Mouse (Mus musculus): ENCODE results near the gene Szrd1. TPM values are rescaled to one million over a fixed set of nuclear protein-coding genes. Genes with fewer than 3 reads are reported as not detected.
A peak's percentile ranks its signal among the peaks of the same experiment; 100 is the strongest.

Szrd1 gene
- 100 to 1,000 TPM; 141 to 150 TPM for total RNA-seq (2021)
- long read RNA-seq, experiment 1, transcript Szrd1-203 (4 exons, 3,244 nt), result major isoform, 5 of 30 reads
- long read RNA-seq, experiment 1, partial matches to known transcripts, result 2 of 30 reads
- long read RNA-seq, experiment 1, other reads (novel, unspliced or antisense), result 17 of 30 reads
- long read RNA-seq, experiment 2, partial matches to known transcripts, result 0 of 26 reads
- long read RNA-seq, experiment 2, other reads (novel, unspliced or antisense), result 16 of 26 reads

DNA sequence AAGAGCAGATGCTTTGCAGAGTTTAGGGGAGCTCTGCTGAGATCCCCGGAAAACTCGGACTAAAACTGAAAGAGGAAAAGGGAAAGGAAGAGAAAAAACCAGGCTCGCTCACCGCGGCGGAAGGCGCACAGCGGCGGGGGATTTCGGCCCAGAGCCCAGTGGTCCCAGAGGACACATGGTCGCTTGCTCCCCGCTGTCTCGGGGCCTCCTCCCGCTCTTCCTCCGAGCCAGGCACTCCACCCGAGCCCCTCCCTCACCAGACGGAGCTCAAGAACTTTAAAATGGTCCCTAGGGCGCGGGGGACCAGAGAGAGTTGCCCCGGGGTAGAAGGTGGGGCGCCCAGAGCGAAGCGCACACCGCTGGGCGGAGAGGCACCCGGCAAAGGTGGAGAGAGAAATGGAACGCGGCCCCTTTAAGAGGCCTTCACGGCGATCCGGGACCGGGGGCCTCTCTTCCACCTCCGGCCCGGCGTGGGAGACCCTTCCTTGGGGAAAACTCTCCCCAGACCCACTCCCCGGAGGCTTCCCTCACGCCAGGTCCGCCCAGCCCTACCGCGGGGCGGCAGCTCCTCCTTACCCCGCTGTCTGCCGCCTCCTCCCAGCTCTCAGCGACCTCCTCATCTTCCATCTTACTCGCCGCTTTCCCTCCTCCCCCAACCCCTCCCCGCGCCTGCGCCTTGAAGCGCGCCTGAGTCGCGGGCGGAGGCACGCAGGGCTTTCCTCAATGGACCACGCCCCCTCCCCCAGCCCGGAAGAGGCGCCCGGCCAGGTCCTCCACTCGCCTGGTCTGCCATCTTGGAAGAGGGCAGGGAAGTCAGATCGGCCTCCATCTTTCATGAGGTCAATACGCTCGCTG is at the start of gene Szrd1:
Gene Szrd1 (minus strand): TSS at position 660 of the 855 bp plus-strand sequence.
- intact Hi-C loops (cut with DNase I), result no loop called here
- peak; percentile 95 to 99 for DNase-seq

DNA sequence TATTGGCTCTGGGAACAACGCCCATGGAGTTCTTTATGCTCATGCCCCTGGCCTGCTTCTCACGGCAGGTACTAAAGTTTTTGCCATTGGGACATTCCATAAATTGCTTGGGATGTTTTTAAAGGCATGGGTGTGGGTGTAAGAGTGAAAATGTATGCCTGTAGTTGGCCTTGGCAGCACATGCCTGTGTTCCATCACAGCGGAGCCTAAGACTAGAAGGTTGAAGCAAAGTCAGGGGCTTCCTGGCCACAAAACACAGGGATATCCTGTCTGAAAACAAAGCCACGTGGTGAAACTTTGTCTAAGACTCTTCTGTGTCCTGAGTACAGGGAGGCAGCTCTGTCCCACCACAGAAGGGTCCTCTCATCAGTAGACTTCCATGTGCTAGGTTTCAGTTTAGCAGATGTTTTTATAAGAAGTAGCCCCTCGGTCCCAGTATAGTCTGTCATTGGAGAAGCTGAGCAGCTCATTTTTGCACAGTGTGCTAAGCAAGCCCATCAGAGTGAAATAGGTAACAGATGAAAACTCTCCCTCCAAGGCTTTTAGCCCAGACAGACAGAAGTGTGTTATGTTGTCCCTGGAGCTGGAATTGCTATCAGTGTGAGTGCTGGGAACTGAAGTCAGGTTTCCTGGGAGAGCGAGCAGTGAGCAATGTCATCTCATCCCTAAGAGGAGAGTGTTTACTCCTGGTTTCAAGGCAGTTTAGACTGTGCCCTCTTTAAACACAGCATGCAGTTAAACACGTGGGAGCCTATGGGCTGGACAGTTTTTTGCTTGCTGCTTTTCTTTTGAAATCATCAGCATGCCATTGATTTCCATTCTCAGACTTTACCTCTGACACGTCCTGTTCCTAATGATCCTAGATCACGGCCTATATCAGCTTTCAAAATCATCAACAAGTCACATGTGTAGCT is 47.6 kb upstream of the Szrd1 start:
- intact Hi-C loops (cut with DNase I), result no loop called here
- DNase-seq, result no peak

DNA sequence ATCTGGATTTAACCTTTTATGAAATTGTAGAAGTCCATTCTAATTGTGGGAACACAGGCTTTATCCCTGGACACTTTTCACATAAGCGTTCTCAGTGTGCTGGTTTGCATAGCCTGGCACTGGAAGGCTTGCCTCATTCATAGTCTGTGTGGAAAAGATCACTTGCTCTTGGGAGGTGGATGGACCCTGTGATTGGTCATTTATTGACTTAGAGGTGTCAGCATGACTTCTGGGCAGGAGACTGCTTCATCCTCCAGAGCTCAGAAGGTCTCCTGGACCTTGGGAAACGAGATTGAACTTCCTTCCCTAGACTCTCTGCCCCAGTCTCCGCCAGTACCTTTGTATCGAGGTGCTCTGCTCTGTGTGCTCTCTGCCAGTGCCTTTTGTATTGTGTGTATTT is 44.9 kb upstream of the Szrd1 start:
- no peak for DNase-seq
- intact Hi-C loops (cut with DNase I), result no loop called here

DNA sequence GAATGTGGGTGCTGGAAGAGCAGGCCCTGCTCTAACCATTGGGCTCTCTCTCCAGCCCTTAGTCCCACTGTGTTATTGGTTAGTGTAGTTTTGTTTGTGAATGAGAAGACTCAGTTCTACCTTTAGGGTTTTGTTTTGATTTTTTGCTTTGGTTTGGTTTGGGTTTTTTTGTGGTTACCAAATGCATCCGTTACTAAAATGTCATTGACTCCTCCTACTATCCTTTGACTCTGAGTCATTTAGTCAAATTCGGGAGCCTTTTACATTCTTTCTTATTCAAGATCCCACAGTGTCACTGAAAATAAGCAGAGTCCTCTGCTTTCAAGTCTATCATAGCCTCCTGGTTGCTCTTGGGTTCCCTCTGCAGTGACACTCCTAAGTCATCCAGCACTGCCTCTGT is 44.4 kb upstream of the Szrd1 start:
- intact Hi-C loops (cut with DNase I), result no loop called here
- DNase-seq, result no peak

DNA sequence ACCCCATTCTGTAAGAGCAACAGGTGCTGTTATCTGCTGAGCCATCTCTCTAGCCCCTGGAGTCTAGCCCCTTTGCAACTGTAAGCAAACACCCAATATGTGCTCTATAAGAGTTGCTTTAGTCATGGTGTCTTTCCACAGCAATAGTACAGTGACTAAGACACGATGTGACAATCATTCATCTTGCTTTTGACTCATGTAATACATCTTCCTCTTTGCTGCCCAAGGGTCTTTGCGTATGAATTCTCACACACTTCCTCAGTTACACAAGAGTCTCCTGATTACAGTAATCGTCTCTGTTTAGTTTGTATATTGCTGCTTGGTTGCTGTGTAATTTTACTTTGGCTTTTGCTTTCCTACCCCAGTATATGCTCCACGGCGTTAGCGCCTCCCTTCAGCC is 42.4 kb upstream of the Szrd1 start:
- DNase-seq, result no peak
- intact Hi-C loops (cut with DNase I), result no loop called here

DNA sequence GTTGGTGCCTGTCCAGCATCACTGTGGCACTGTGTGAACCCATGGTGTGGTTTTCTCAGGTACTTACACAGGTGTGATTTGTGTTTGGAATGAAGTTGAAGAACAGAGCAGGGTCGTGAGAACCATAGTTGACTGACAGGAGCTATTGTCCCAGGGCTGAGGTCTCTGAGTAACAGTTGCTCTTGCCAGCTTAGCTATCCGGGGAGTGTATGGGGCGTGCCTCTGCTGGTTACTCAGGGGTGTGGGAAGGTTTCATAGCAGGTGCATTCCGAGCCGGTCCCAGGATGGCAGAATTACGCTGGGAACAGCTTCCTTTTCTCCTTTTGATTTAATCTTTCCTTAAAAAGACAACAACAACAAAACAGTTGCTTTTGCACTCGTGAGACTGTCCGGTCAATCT is 41.3 kb upstream of the Szrd1 start:
- DNase-seq, result no peak
- intact Hi-C loops (cut with DNase I), result no loop called here

DNA sequence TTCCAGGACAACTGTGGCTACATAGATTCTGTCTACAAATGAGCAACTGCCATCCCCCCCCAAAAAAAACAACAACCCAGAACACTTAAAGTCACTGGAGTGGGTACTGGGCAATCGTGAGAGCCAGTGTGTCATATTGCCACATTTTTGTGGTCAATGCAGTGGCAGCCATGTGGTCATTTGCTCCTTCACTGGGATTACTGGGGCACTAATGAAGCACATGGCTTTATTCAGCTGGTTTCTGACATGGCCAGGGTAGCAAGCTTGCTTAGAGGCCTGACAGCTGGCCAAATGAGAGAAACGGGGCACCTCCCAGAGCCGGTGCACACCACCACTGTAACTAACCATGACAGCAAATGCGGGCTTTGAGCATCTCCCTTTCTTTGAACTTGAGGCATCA is 38.9 kb upstream of the Szrd1 start:
- intact Hi-C loops (cut with DNase I), result no loop called here
- no peak for DNase-seq

DNA sequence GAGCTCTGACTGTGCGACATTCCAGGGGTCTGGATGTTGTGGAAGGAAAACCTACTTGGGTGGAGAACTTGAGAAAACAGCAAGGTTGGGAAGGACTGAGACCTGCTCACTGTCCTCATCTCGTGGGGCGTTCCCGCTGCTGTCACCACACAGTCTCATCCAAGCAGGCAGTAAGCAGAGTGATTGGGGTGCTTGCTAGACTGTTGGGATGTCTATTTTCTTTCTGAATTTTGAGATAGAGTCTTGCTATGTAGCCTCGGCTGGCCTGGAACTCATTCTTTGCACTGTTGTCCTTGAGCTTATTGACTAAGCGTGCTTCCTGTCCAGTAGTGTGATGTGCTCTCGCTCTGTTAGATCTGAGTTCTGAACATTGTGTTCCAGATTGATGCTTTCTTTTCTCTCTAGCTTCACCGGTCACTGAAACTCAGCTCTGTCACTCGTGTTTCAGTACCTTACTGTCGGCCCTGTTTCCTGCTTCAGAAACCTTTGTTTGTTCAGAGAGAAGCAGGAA is 36.8 kb upstream of the Szrd1 start:
- no peak for DNase-seq
- intact Hi-C loops (cut with DNase I), result no loop called here

DNA sequence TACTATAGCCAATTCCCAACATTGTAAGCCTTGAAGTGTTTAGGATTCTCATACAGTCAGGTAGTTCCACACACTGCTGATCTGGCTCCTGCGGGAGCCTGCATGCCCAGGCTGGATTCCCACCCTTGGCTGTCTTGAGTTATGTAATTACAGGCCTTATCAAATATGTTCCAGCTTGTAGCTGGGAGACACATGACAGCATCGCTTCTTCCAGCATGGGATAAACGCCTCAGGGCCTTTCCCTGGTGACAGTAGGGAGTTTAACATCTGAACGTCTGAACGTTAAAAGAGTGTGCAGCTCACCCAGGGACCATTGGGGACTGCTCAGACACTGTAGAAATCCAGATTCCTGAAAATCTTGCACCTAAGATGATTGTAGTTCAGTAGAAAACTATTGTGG is 36.2 kb upstream of the Szrd1 start:
- no peak for DNase-seq
- intact Hi-C loops (cut with DNase I), result no loop called here

DNA sequence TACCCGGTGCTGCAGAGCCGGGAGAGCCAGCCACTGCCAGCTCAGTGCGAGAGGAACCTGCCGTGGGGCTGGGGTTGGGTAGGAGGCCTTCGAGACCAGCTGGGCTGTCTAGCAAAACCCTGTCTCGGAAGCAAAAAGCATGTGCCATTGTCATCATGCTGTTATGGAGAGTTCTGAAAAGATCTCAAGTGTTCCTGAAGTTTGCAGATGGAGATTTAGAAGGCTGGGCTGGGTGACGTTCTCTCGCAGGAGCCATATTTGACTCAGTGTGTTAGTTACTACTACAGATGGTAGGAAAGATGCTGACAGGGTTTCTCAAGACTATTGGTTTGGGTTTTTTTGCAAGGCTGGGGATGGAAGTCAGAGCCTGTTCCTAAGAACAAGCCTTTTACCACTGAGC is 32.5 kb upstream of the Szrd1 start:
- intact Hi-C loops (cut with DNase I), result no loop called here

DNA sequence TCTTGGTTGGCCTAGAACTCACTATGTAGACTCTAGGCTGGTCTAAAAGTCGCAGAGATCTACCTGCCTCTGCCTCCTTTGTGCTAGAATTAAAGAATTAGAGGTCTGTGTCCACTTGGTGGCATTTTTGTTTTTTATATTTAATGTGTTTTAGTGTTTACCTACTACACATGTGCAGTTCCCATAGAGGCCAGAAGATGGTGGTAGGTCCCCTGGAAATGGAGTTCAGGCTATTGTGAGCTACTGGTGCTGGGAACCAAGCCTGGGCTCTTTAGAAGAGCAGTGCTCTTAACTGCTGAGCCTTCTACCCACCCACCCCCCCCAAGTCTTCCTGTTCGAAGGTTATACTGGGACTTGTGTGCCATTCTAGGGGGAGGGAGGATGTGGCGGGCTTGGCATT is 27.6 kb upstream of the Szrd1 start:
- no peak for DNase-seq
- intact Hi-C loops (cut with DNase I), result no loop called here

More for the DNA sequence above, 32.5 kb upstream of the Szrd1 start:
- DNase-seq, result no peak

DNA sequence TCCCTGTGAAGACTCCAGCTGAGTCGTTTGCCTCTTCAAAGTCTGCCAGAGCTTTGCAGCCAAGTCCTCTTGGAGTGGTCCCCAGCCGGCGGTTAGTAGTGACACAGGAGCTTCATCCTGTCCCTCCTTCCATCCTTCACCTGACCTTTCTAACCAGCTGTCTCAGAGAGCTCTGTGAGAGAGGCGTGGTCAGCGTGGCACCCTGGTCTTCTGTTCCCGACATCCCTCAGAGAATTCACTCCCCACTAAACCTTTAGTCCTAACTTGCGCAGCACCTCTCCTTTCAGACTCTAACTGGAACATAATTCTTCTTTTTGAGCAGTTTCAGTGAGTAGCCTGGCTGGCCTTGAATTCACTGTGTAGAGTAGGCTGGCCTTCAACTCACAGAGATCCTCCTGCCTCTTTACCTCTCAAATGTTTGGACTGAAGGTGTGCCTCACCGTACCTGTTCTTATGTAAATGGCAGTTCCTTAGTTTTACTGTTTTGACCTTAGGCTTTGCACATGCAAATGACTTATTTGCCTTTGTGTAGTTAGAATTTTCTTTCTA is 26.2 kb upstream of the Szrd1 start:
- no peak for DNase-seq
- intact Hi-C loops (cut with DNase I), result no loop called here

DNA sequence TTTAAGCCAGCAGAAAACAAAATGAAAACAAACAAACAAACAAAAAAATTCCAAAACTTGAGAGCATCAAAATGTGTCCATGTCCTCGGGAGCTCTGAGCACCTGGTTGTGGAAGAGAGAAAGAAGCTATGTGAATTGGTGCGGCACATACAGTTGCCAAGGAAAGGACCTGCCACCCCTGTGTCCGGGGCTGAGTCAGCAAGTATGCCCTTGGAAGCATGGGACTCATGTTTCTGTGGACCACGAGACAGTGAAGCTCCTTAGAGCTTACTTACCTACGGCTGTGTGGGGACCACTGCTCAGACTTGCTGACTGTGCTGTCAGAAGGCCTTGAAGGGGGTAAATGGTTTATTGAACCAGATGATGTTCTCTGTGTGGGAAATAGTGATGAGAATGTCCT is 24.2 kb upstream of the Szrd1 start:
- intact Hi-C loops (cut with DNase I), result no loop called here
- no peak for DNase-seq

DNA sequence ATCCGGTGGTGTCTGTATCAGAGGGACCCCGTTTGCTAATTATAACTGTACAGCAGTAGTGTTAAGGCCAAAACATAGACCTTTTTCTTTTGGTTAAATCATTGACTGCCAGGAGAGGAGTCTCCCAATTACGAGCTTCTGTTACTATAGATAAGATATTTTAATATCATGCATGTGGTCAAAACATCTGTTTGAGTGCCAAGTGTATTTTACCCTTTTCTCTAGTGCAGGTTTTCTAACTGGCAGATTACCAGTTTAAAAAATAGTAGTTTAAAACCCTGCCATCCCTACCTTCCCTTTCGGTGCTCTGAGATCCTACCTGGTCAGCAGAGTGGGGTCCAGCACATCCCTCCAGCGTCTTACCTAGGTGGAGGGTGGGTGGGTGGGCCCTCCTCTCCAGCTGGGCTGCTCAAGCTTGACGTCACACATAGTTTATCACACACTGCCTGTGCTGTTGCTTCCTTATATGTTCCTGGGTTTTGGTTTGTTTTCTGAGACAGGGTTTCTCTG is 22.2 kb upstream of the Szrd1 start:
- no peak for DNase-seq
- intact Hi-C loops (cut with DNase I), result no loop called here

DNA sequence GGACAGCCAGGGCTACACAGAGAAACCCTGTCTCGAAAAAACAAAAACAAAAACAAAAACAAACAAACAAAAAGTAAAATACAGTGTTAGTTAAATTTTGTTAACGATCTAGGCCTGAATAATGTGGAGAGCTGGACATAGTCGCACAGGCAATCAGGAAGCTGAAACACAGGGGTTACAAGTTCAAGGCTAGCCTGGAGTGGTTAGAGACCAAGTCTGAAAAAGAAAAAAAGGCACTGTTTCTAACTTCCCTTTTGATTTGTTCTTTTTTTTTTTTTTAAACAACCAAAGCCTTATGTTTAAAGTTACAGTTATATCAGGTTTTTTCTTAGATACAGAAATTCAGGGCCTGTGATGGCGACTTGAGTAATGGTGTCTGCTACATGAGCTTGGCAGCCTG is 20.6 kb upstream of the Szrd1 start:
- DNase-seq, result no peak
- intact Hi-C loops (cut with DNase I), result no loop called here

DNA sequence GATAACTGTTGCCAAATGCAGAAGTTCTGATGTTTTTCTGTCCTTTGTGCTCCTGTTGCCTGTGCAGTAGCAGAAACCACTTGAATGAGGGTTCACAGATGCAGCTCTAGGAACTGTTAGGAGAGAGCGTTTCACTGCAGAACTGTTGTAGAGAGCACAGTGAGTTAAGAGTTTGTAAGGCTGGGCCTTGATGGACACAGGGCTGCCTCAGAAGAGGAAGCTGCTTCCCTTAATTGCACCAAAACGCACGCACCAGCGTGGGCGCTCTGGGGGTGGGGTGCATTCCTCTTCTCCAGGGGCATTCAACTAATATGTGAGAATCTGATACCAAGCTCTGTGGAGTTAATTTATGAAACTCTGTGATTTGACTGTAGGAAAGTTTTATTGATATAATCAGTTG is 20.1 kb upstream of the Szrd1 start:
- intact Hi-C loops (cut with DNase I), result no loop called here

DNA sequence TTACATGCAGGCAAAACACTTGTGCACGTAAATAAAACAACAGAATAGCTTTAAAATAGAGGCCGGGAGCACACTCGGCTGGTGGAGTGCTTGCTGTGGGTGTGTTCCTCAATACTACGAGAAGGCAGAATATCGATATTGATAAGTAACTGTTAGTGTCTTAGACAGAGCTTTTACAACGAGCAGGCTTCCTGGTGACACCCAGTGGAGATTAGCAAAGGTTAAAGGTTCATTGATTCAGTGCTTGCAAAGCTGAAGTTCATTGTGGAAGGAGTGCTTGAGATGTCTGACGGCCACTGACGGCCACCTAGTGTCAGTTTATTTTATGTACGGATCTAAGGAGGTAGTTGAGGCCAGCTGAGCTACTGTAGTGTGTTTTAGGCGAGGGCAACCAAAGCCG is 19.5 kb upstream of the Szrd1 start:
- DNase-seq, result no peak
- intact Hi-C loops (cut with DNase I), result no loop called here

More for the DNA sequence above, 20.1 kb upstream of the Szrd1 start:
- no peak for DNase-seq

DNA sequence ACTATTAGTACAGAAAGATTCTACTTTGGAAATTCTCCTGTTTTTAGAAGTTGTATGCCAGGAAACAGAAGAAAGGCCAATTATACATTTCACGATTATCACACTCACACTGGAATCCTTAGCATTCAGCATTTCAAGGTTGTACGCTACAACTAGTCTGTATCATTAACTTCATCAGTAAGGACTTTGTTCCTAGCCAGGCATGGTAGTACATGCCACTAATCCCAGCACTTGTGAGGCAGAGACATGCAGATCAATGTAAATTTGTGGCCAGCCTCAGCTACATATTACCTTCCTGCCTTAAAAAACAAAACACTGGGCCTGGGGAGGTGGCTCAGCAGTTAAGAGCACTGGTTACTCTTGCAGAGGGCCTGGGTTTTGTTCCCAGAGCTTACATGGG is 19.0 kb upstream of the Szrd1 start:
- no peak for DNase-seq
- intact Hi-C loops (cut with DNase I), result no loop called here

DNA sequence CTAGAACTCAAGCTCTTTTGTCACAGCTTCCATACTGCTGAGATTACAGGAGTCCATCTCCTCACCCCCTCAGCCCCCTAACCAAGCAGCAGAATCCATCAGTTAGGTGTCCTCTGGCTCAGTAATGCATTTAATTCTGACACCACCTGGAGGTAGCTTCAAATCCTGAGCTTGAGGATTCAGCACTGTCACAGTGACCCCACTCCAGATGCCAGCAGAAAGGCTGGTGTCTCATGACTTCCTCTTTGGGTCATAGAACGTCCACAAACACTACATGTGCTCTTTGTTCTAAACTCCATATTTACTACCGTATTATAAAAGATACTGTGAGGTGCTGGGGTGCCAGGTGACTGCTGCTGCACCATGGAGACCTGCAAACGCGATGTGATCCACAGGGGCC is 17.9 kb upstream of the Szrd1 start:
- intact Hi-C loops (cut with DNase I), result no loop called here
- DNase-seq, result no peak

DNA sequence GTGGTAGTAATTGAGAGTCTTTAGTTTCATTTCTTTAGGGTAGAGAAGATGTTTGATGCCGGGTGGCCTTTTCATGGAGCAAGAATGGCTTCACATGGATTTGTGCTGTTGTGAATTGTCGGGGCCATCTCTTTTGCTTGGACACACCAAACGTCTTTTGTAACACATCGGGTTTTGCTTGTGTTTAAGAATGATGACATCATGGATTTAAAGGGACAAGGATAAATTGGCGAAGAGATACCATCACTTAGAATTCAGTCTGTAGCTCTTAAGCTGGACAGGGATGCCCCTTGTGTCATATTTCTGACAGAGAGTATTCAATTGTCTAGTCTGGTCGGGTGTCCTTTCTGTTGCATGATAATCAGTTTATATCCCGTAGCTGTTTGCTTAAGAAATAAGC is 9.5 kb upstream of the Szrd1 start:
- DNase-seq, result no peak
- intact Hi-C loops (cut with DNase I), result loop anchor here (5.0 kb wide), 1 partner anchor 213 kb away; no protein-coding TSS in a partner anchor

Data from gastrocnemius, postnatal 36 days (tissue).